Mouse (Mus musculus) megakaryocyte, adult 5-6 weeks (primary cell): Measurements from ENCODE around the gene Olfr830. TPM values are rescaled to one million over a fixed set of nuclear protein-coding genes. Genes with fewer than 3 reads are reported as not detected.
"Not testable (repeated sequence)": the region's sequence is repeated elsewhere in the genome, so short reads cannot be mapped to it uniquely, and the experiment has no call there.

Experiments
- ATAC-seq: 2 replicates; pipeline ENCODE4 v1.8.0; 2016; ENCODE audit warnings: mild to moderate bottlenecking, inconsistent platforms; ENCODE audit not compliant: poor library complexity, severe bottlenecking
- total RNA-seq, 2 experiments: library from RNA; stranded (forward) in 1 of 2; stranded (reverse) in 1 of 2; fragments of 153-499, 151-499 nt in 1 of 2; fragments of 221-1000, 200-1000 nt in 1 of 2; gene quantifications; 2 replicates each; pipeline versions ENCODE4 v1.2.3 to v1.2.4; 2015 to 2017

The Olfr830 gene
- total RNA-seq (2015) (not detected in 2 replicates), total RNA-seq (2017) (not detected in 2 replicates)

GRCm38 (mm10) chr9:18874393-18874792 lies at the start of gene Olfr830:
Olfr830 (plus strand) TSS chr9:18874693.
- no peak for ATAC-seq

- ATAC-seq, result no peak
These were observed 19.9 kb upstream of the Olfr830 start, which contains the start of gene Olfr829 for GRCm38 (mm10) chr9:18854633-18855032. Olfr829 (plus strand) TSS chr9:18854933.

GRCm38 (mm10) chr9:18907699-18908098 lies 33.2 kb downstream of the Olfr830 start:
- not testable (repeated sequence) for ATAC-seq

GRCm38 (mm10) chr9:18927921-18928320 lies 53.4 kb downstream of the Olfr830 start:
- not testable (repeated sequence) for ATAC-seq

Other genes with a start within 250 kb of the Olfr830 start
- gene Muc16, start 200.2 kb upstream of the Olfr830 start, total RNA-seq (2015), result not detected in 2 replicates
- not detected in 2 replicates for gene Muc16, start 200.2 kb upstream of the Olfr830 start, total RNA-seq (2017)
- gene Olfr24, start 110.7 kb upstream of the Olfr830 start, total RNA-seq (2015), result not detected in 2 replicates
- not detected in 2 replicates for gene Olfr24, start 110.7 kb upstream of the Olfr830 start, total RNA-seq (2017)
- gene Olfr828, start 55.2 kb upstream of the Olfr830 start, total RNA-seq (2015), result not detected in 2 replicates
- gene Olfr828, start 55.2 kb upstream of the Olfr830 start, total RNA-seq (2017), result not detected in 2 replicates
- not detected in 2 replicates for gene Olfr829, start 19.8 kb upstream of the Olfr830 start, total RNA-seq (2015)
- gene Olfr829, start 19.8 kb upstream of the Olfr830 start, total RNA-seq (2017), result not detected in 2 replicates
- gene Olfr832, start 62.4 kb downstream of the Olfr830 start, total RNA-seq (2015), result not detected in 2 replicates
- gene Olfr832, start 62.4 kb downstream of the Olfr830 start, total RNA-seq (2017), result not detected in 2 replicates
- gene Olfr834, start 113.3 kb downstream of the Olfr830 start, total RNA-seq (2015), result not detected in 2 replicates
- gene Olfr834, start 113.3 kb downstream of the Olfr830 start, total RNA-seq (2017), result not detected in 2 replicates
- gene Olfr835, start 158.0 kb downstream of the Olfr830 start, total RNA-seq (2015), result not detected in 2 replicates
- gene Olfr835, start 158.0 kb downstream of the Olfr830 start, total RNA-seq (2017), result not detected in 2 replicates
- not detected in 2 replicates for gene Olfr836, start 245.7 kb downstream of the Olfr830 start, total RNA-seq (2015)
- gene Olfr836, start 245.7 kb downstream of the Olfr830 start, total RNA-seq (2017), result not detected in 2 replicates